11 mouse cellular contexts compared by ENCODE assay signal in genomic region chr2:14342309-14342839, GRCm38 (mm10). TPM values are rescaled to one million over a fixed set of nuclear protein-coding genes. Genes with fewer than 3 reads are reported as not detected.
DNase-seq lines count a peak whose midpoint lies in the region; ATAC-seq and TF ChIP-seq lines count a peak whose summit lies in the region.
"Had no signal": no experiment of that assay in that cellular context is flagged by ENCODE, and none has a peak within 500 bp of the region (broad histone marks: within the 10 kb centered on the region; RNA-seq: fewer than 3 reads in every experiment).

No protein-coding gene starts in this region.

- ATAC-seq in hindbrain, embryonic 14.5 days (ENCODE audit: low FRiP score), result peak; percentile 53; the same call in 1 of the 2 replicates
- ATAC-seq in hindbrain, embryonic 11.5 days (ENCODE audit: low FRiP score), result no peak
- 0 out of 2 replicates have a peak, but pooled peaks have one; percentile 35 for ATAC-seq in midbrain, postnatal 0 days (ENCODE audit: low FRiP score)
- ATAC-seq in midbrain, embryonic 13.5 days, result no peak
- ATAC-seq in lung, postnatal 0 days, result peak; percentile 50

- no peak for TF ChIP-seq EP300 in lung, postnatal 0 days (IDR thresholded peaks at IDR 0.05)

- H3K27ac ChIP-seq in hindbrain, embryonic 14.5 days, result no peak overlapping the region
- H3K27ac ChIP-seq in hindbrain, embryonic 11.5 days (ENCODE audit: low read depth, low read length), result no peak overlapping the region
- peak overlapping the region; percentile 57 for H3K27ac ChIP-seq in midbrain, postnatal 0 days (ENCODE audit: low read depth, low read length)
- H3K27ac ChIP-seq in midbrain, embryonic 13.5 days, result no peak overlapping the region
- peak overlapping the region; percentile 54 for H3K27ac ChIP-seq in lung, postnatal 0 days (ENCODE audit: low read length)
- H3K27ac ChIP-seq: liver, embryonic 15.5 days had no signal

- DNase-seq in hindbrain, embryonic 14.5 days (ENCODE audit: low spot score), result no peak
- DNase-seq in hindbrain, embryonic 11.5 days (ENCODE audit: low spot score), result no peak
- DNase-seq in midbrain, postnatal 0 days (ENCODE audit: low spot score), result peak; percentile 15
- peak; percentile 31 for DNase-seq in lung, postnatal 0 days (ENCODE audit: low spot score)
- DNase-seq in urinary bladder, adult 2 months (ENCODE audit: low spot score), result peak; percentile 19
- DNase-seq in spleen, postnatal 10 days (ENCODE audit: low spot score in 2 of 2), result no peak

- no peak overlapping the region for H3K4me2 ChIP-seq in hindbrain, embryonic 14.5 days (replicated peaks)
- no peak overlapping the region for H3K4me2 ChIP-seq in hindbrain, embryonic 11.5 days (replicated peaks; ENCODE audit: low read depth, low read length)
- H3K4me2 ChIP-seq in midbrain, postnatal 0 days (ENCODE audit: low read depth, low read length, poor library complexity, severe bottlenecking), result no peak overlapping the region
- no peak overlapping the region for H3K4me2 ChIP-seq in midbrain, embryonic 13.5 days (replicated peaks)
- peak overlapping the region; percentile 38; the same call in 1 of the 2 replicates for H3K4me2 ChIP-seq in lung, postnatal 0 days (replicated peaks; ENCODE audit: low read depth, low read length)
- H3K4me2 ChIP-seq: liver, embryonic 15.5 days had no signal

- H3K4me1 ChIP-seq in hindbrain, embryonic 14.5 days (replicated peaks; ENCODE audit: control insufficient read depth, insufficient read depth, low read length), result no peaks in the 10 kb centered on the region
- H3K4me1 ChIP-seq in hindbrain, embryonic 11.5 days (replicated peaks; ENCODE audit: control insufficient read depth, insufficient read depth, low read length), result no peaks in the 10 kb centered on the region
- H3K4me1 ChIP-seq in midbrain, postnatal 0 days (ENCODE audit: insufficient read depth, low read length), result no peaks in the 10 kb centered on the region
- no peaks in the 10 kb centered on the region for H3K4me1 ChIP-seq in midbrain, embryonic 13.5 days (replicated peaks)
- H3K4me1 ChIP-seq in lung, postnatal 0 days (ENCODE audit: insufficient read depth, low read depth, low read length), result no peaks in the 10 kb centered on the region
- H3K4me1 ChIP-seq: liver, embryonic 15.5 days had no signal

- no peaks in the 10 kb centered on the region for H3K36me3 ChIP-seq in hindbrain, embryonic 14.5 days (replicated peaks; ENCODE audit: control insufficient read depth, insufficient read depth)
- no peaks in the 10 kb centered on the region for H3K36me3 ChIP-seq in hindbrain, embryonic 11.5 days (ENCODE audit: control insufficient read depth, insufficient read depth, low read length)
- H3K36me3 ChIP-seq in midbrain, postnatal 0 days (ENCODE audit: insufficient read depth, low read length), result no peaks in the 10 kb centered on the region
- H3K36me3 ChIP-seq in midbrain, embryonic 13.5 days, result no peaks in the 10 kb centered on the region
- no peaks in the 10 kb centered on the region for H3K36me3 ChIP-seq in lung, postnatal 0 days (ENCODE audit: insufficient read depth, low read length)
- H3K36me3 ChIP-seq: liver, embryonic 15.5 days had no signal

- 90% methylated on average over 8 of the region's 8 CpGs for WGBS in hindbrain, embryonic 14.5 days
- WGBS in hindbrain, embryonic 11.5 days, result 92% methylated on average over 8 of the region's 8 CpGs
- 83% methylated on average over 8 of the region's 8 CpGs for WGBS in midbrain, postnatal 0 days
- WGBS in midbrain, embryonic 13.5 days, result 91% methylated on average over 8 of the region's 8 CpGs
- WGBS in lung, postnatal 0 days, result 61% methylated on average over 8 of the region's 8 CpGs

- no peaks in the 10 kb centered on the region for H3K9me3 ChIP-seq in hindbrain, embryonic 14.5 days (ENCODE audit: control insufficient read depth, low read length)
- H3K9me3 ChIP-seq in hindbrain, embryonic 11.5 days (ENCODE audit: control insufficient read depth, low read length), result no peaks in the 10 kb centered on the region
- H3K9me3 ChIP-seq in midbrain, postnatal 0 days (ENCODE audit: low read length), result no peaks in the 10 kb centered on the region
- H3K9me3 ChIP-seq in midbrain, embryonic 13.5 days, result no peaks in the 10 kb centered on the region
- no peaks in the 10 kb centered on the region for H3K9me3 ChIP-seq in lung, postnatal 0 days (ENCODE audit: low read length)
- H3K9me3 ChIP-seq: liver, embryonic 15.5 days had no signal

- no peak overlapping the region for H3K9ac ChIP-seq in hindbrain, embryonic 14.5 days
- H3K9ac ChIP-seq in hindbrain, embryonic 11.5 days (ENCODE audit: low read depth, low read length), result no peak overlapping the region
- no peak overlapping the region for H3K9ac ChIP-seq in midbrain, postnatal 0 days (replicated peaks; ENCODE audit: low read length, poor library complexity, severe bottlenecking)
- H3K9ac ChIP-seq in midbrain, embryonic 13.5 days (replicated peaks), result no peak overlapping the region
- no peak overlapping the region for H3K9ac ChIP-seq in lung, postnatal 0 days (replicated peaks; ENCODE audit: low read depth)
- H3K9ac ChIP-seq: liver, embryonic 15.5 days had no signal

- H3K4me3 ChIP-seq in hindbrain, embryonic 14.5 days (replicated peaks; ENCODE audit: low read length), result no peak overlapping the region
- no peak overlapping the region for H3K4me3 ChIP-seq in hindbrain, embryonic 11.5 days (ENCODE audit: low read depth, low read length)
- H3K4me3 ChIP-seq in midbrain, postnatal 0 days (ENCODE audit: low read depth, low read length), result no peak overlapping the region
- H3K4me3 ChIP-seq in midbrain, embryonic 13.5 days (replicated peaks), result no peak overlapping the region
- no peak overlapping the region for H3K4me3 ChIP-seq in lung, postnatal 0 days (ENCODE audit: low read depth, low read length)
- H3K4me3 ChIP-seq: liver, embryonic 15.5 days had no signal

- no peak for TF ChIP-seq CTCF in midbrain, postnatal 0 days (IDR thresholded peaks at IDR 0.05)
- no peak for TF ChIP-seq CTCF in lung, postnatal 0 days (IDR thresholded peaks at IDR 0.05)

- no peaks in the 10 kb centered on the region for H3K27me3 ChIP-seq in hindbrain, embryonic 14.5 days (ENCODE audit: control insufficient read depth, insufficient read depth, low read length)
- no peaks in the 10 kb centered on the region for H3K27me3 ChIP-seq in hindbrain, embryonic 11.5 days (ENCODE audit: control insufficient read depth, insufficient read depth, low read length)
- no peaks in the 10 kb centered on the region for H3K27me3 ChIP-seq in midbrain, postnatal 0 days (ENCODE audit: insufficient read depth, low read length)
- no peaks in the 10 kb centered on the region for H3K27me3 ChIP-seq in midbrain, embryonic 13.5 days
- H3K27me3 ChIP-seq in lung, postnatal 0 days (replicated peaks; ENCODE audit: insufficient read depth, low read length), result no peaks in the 10 kb centered on the region
- H3K27me3 ChIP-seq: liver, embryonic 15.5 days had no signal

RNA-seq across cellular contexts. Expression of gene Slc39a12, which starts 45.7 kb away (rescaled TPM):
- polyA plus RNA-seq in hindbrain, embryonic 14.5 days (2014; fragmentation: Nextera tagmentation; extraction: Ambion mirVana), result 5.0 and 5.9 TPM in 2 replicates
- 0.91 and 1.5 TPM in 2 replicates for polyA plus RNA-seq in hindbrain, embryonic 11.5 days (2014; fragmentation: Nextera tagmentation; extraction: Ambion mirVana)
- 14.3 and 20.8 TPM in 2 replicates for total RNA-seq in midbrain, postnatal 0 days (2014; rRNA removed)
- polyA plus RNA-seq in midbrain, postnatal 0 days (2015; fragmentation: Nextera tagmentation; extraction: Ambion mirVana), result 6.3 and 6.9 TPM in 2 replicates
- polyA plus RNA-seq in midbrain, embryonic 13.5 days (2015; fragmentation: Nextera tagmentation; extraction: Ambion mirVana), result 1.4 and 2.4 TPM in 2 replicates
- 0.04 TPM in 1 of 2 replicates, not detected in the other for polyA plus RNA-seq in lung, postnatal 0 days (2015; fragmentation: Nextera tagmentation; extraction: Ambion mirVana)
- polyA plus RNA-seq in urinary bladder, adult 2 months (2012; rRNA removed), result 0.15 TPM in 2 replicates
- total RNA-seq: adrenal gland, postnatal 25 days; hematopoietic stem cell, adult 5-6 weeks; MEL had no signal

Comparison
In these comparisons a context has a peak if more than half of its experiments do, and no peak if none do; other contexts are left out.
1. ATAC-seq: peak in hindbrain, embryonic 14.5 days (single experiment), midbrain, postnatal 0 days (single experiment) and lung, postnatal 0 days (single experiment); none in hindbrain, embryonic 11.5 days (single experiment) and midbrain, embryonic 13.5 days (single experiment).
2. H3K27ac ChIP-seq: peak in midbrain, postnatal 0 days (single experiment) and lung, postnatal 0 days (single experiment); none in hindbrain, embryonic 14.5 days (single experiment), hindbrain, embryonic 11.5 days (single experiment) and midbrain, embryonic 13.5 days (single experiment).
3. DNase-seq: peak in midbrain, postnatal 0 days (single experiment), lung, postnatal 0 days (single experiment) and urinary bladder, adult 2 months (single experiment); none in hindbrain, embryonic 14.5 days (single experiment), hindbrain, embryonic 11.5 days (single experiment) and spleen, postnatal 10 days (0 of 2).